Mouse (Mus musculus): ENCODE results near the gene AW551984. TPM values are rescaled to one million over a fixed set of nuclear protein-coding genes. Genes with fewer than 3 reads are reported as not detected.
A peak's percentile ranks its signal among the peaks of the same experiment; 100 is the strongest.

Gene AW551984
- polyA plus RNA-seq, 1 experiment from 2014 or later = 158 TPM

DNA sequence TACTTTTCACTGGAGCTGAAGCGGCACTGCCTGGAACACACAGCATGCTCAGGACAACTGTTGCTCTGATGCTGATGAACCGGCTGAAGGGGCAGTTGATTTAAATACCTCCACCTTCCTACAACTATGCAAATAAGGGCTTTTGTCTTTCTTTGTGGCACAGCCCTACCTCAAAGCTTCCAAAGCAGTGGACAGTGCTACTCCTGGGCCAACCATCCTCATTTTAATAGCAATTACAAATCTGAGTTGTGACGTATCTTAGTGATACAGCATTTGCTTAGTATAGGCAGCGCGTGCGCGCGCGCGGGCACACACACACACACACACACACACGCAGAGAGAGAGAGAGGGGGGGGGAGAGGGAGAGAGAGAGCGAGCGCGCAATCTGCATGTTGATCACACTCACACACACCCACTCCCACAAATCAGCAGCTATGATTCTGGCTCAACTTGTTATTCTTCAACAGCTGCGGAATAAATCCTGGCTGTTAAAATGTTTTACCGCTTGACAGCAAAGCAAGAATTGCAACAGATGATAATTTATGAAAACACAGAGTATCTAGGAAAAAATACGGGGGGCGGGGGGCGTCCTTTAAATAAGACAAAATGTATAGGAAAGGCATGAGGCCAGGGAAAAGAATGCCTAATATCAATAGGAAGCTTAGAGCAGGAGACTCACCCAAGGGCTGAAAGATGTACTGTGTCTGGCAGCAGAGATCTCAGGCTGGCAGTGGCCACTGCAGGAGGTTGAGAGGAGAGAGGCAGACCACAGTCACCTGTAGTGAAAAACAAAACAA lies 1.5 kb downstream of the AW551984 start:
- Histone ChIP-seq H3K4me1 (replicated peaks) (peaks cover 23% of the 10 kb centered on the region), H3K36me3 (peaks cover 6% of the 10 kb centered on the region), H3K4me2 (peak overlapping the region; percentile 93), H3K27me3 (no peaks in the 10 kb centered on the region), H3K9me3 (no peaks in the 10 kb centered on the region), H3K4me3 (peak overlapping the region; percentile 52), H3K9ac (peak overlapping the region; percentile 51), H3K27ac (replicated peaks) (peak overlapping the region; percentile 74)
- WGBS = under 1% methylated on average over 19 of the region's 19 CpGs
- ATAC-seq (ENCODE audit: low FRiP score, low read depth) = peak; percentile 95

DNA sequence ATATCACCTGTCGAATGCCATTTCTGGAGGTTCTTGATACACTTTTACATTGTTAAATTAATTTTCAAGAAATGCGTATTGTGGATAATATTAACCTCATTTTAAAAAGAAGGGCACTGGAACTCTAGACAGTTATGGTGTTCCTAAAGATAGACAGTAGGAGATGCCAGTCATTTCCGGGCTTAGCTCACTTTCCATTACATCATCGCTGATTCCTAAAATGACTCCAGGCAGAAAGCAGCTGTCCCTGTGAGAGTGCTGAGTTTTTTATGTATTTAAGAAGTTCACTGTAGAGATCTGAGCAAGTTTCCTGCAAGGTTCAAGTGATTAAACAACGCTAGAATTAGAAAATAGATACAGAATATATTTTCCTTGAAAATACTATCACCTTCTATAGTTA lies 27.2 kb downstream of the AW551984 start:
- no peaks in the 10 kb centered on the region for H3K9me3 ChIP-seq
- no peak overlapping the region for H3K4me2 ChIP-seq
- no peak overlapping the region for H3K27ac ChIP-seq (replicated peaks)
- WGBS = 91% methylated on average over 5 of the region's 5 CpGs
- no peaks in the 10 kb centered on the region for H3K36me3 ChIP-seq
- H3K4me1 ChIP-seq (replicated peaks) = no peaks in the 10 kb centered on the region
- no peak overlapping the region for H3K4me3 ChIP-seq
- no peaks in the 10 kb centered on the region for H3K27me3 ChIP-seq
- H3K9ac ChIP-seq = no peak overlapping the region
- no peak for ATAC-seq (ENCODE audit: low FRiP score, low read depth)

DNA sequence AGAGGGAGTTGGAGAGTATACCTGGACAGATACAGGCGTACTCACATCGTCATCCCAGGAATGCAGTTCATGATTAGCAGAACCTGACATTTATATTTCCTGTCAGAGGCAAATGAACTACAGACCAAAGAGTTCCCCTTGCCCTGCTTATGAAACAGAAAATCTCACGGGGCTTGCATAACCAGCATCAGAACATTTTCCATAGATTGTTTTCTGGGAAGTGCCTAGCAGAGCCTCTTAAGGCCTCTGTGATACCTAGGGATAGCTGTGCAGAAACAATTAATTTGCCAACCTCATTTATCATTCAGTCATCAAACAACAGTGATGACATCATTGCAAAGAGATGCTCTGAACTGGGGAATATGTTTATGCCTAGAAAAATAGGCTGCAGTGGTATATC lies 28.7 kb downstream of the AW551984 start, which contains the start of gene Olfr959:
Gene Olfr959, minus strand, starts transcription at position 101 of the 400 bp plus-strand sequence.
- ATAC-seq (ENCODE audit: low FRiP score, low read depth) = no peak

DNA sequence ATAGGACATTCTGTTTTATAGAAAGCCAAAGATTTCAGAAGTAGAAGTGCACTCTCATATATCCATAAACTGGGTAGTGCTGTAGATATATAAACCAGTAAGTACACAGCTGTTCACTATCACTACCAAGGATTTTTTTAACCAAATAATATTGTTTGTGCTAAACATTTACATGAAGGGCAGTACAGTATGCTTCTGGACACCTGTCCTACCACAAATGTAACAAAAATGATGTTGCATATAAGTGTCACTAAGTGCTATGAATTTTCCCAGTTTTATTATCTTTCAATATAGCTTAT lies 45.9 kb downstream of the AW551984 start:
- ATAC-seq (ENCODE audit: low FRiP score, low read depth) = peak; percentile 44; the same call in 1 of the 2 replicates
- Histone ChIP-seq H3K4me2 (no peak overlapping the region), H3K9ac (no peak overlapping the region), H3K9me3 (no peaks in the 10 kb centered on the region), H3K4me3 (no peak overlapping the region), H3K27ac (replicated peaks) (peak overlapping the region; percentile 85), H3K36me3 (no peaks in the 10 kb centered on the region), H3K4me1 (replicated peaks) (peaks cover 14% of the 10 kb centered on the region), H3K27me3 (no peaks in the 10 kb centered on the region)

More for the DNA sequence above, 28.7 kb downstream of the AW551984 start, which contains the start of gene Olfr959:
- H3K4me2 ChIP-seq = no peak within 1 kb of the TSS
- H3K27ac ChIP-seq (replicated peaks) = no peak within 1 kb of the TSS
- no peaks in the 10 kb centered on the region for H3K27me3 ChIP-seq
- no peaks in the 10 kb centered on the region for H3K4me1 ChIP-seq (replicated peaks)
- no peak within 1 kb of the TSS for H3K9ac ChIP-seq
- H3K36me3 ChIP-seq = no peaks in the 10 kb centered on the region
- WGBS = 86% methylated on average over 3 of the region's 3 CpGs
- no peak within 1 kb of the TSS for H3K4me3 ChIP-seq
- H3K9me3 ChIP-seq = no peaks in the 10 kb centered on the region

DNA sequence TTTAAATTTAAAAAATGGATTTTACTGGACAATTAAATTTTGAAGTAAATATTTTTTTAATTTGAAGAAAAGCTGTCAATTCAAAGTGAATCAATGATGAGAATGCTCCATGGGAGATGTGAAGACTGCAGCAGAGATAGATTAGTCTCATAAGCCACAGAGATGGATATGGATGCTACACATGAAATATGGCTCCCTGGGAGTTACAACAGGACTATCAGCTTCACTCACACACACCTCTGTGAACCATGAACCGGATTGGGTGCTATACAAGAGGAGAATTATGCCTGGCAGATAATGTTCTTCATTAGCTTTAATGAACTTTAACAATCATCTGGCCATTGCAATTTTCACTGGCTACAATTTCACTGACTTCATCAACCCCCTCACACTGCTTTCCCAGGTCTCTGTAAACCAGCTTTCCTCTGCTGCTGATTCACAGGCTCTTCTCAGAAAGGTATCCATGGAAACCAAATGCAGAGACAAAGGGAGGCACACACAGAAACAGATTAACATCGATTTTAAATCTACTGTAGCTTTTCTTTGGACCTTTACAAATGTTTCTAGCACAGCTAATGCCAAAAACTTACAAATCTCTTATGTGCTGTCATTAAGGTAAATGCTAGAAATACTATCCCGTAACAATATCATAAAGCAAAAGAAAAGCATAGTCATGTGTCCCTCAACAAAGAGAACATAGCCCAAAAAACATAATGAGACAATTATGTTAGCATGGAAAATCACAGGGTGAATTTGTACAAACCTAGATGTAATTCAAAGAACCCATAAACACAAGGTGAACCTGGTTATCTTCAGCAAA lies 46.5 kb downstream of the AW551984 start:
- H3K36me3 ChIP-seq = no peaks in the 10 kb centered on the region
- H3K27me3 ChIP-seq = no peaks in the 10 kb centered on the region
- peaks cover 14% of the 10 kb centered on the region for H3K4me1 ChIP-seq (replicated peaks)
- no peaks in the 10 kb centered on the region for H3K9me3 ChIP-seq
- no peak overlapping the region for H3K9ac ChIP-seq
- peak overlapping the region; percentile 24; the same call in 1 of the 2 replicates for H3K4me2 ChIP-seq
- ATAC-seq (ENCODE audit: low FRiP score, low read depth) = peak; percentile 93
- no peak overlapping the region for H3K4me3 ChIP-seq
- 19% methylated on average over 3 of the region's 3 CpGs for whole genome bisulfite sequencing
- H3K27ac ChIP-seq (replicated peaks) = peak overlapping the region; percentile 85

DNA sequence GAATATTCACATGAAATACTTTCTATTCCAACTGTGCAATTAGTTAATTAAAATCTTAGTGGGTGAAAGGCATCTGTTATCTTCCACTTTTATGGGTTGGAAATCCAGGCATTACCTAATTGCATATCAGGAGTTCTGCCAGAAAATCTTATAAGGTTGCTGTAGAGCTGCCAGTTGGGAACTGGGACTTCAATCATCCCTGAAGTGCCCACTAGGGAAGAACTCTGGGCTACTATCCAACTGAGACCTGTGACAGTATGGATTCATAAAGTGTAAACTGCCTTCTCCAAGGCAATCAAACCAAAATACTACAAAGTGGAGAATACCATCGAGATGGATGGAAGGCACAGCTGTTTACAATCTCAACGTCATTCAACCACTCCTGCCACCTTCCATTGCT lies 50.3 kb downstream of the AW551984 start, which contains the start of gene Olfr958:
Gene Olfr958, minus strand, starts transcription at position 109 of the 400 bp plus-strand sequence.
- no peaks in the 10 kb centered on the region for H3K27me3 ChIP-seq
- H3K4me1 ChIP-seq (replicated peaks) = peaks cover 14% of the 10 kb centered on the region
- H3K36me3 ChIP-seq = no peaks in the 10 kb centered on the region
- no peak within 1 kb of the TSS for H3K4me2 ChIP-seq
- no peaks in the 10 kb centered on the region for H3K9me3 ChIP-seq
- 44% methylated on average over 2 of the region's 2 CpGs for WGBS
- H3K4me3 ChIP-seq = no peak within 1 kb of the TSS
- no peak within 1 kb of the TSS for H3K27ac ChIP-seq (replicated peaks)
- ATAC-seq (ENCODE audit: low FRiP score, low read depth) = no peak
- no peak within 1 kb of the TSS for H3K9ac ChIP-seq

DNA sequence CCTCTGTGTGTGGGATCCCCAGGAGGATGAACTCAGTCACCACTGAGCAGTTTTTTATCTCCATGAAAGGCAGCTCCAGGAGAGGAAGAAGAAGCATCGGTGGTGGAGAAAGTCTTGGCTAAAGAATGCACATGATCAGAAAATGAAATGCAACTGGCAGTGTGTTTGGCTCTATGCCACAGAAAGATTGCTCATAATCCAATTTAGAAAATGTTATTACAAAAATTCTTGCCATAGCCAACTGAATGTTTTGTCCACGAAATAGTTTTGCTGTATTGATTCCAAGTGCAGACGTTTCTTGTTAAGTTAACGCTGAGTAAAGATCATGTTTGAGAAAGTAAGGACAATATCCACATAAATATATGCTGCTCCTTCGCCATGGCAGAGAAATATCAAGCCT lies 53.4 kb downstream of the AW551984 start:
- WGBS = 72% methylated on average over 5 of the region's 5 CpGs
- ATAC-seq (ENCODE audit: low FRiP score, low read depth) = no peak
- Histone ChIP-seq H3K27me3 (no peaks in the 10 kb centered on the region), H3K4me1 (replicated peaks) (no peaks in the 10 kb centered on the region), H3K9me3 (no peaks in the 10 kb centered on the region), H3K4me3 (no peak overlapping the region), H3K9ac (no peak overlapping the region), H3K27ac (replicated peaks) (no peak overlapping the region), H3K36me3 (no peaks in the 10 kb centered on the region), H3K4me2 (no peak overlapping the region)

Other genes starting within 250 kb of the AW551984 start
- gene Olfr951, start 217.0 kb downstream of the AW551984 start, polyA plus RNA-seq (2015; fragmentation: Nextera tagmentation; extraction: Ambion mirVana) = not detected in 2 replicates
- not detected in 2 replicates for gene Olfr952, start 177.3 kb downstream of the AW551984 start, polyA plus RNA-seq (2015; fragmentation: Nextera tagmentation; extraction: Ambion mirVana)
- gene Olfr954, start 147.7 kb downstream of the AW551984 start, polyA plus RNA-seq (2015; fragmentation: Nextera tagmentation; extraction: Ambion mirVana) = not detected in 2 replicates
- gene Olfr955, start 132.5 kb downstream of the AW551984 start, polyA plus RNA-seq (2015; fragmentation: Nextera tagmentation; extraction: Ambion mirVana) = not detected in 2 replicates
- gene Olfr44, start 110.4 kb downstream of the AW551984 start, polyA plus RNA-seq (2015; fragmentation: Nextera tagmentation; extraction: Ambion mirVana) = not detected in 2 replicates
- gene Olfr957, start 88.6 kb downstream of the AW551984 start, polyA plus RNA-seq (2015; fragmentation: Nextera tagmentation; extraction: Ambion mirVana) = not detected in 2 replicates
- not detected in 2 replicates for gene Olfr958, start 50.3 kb downstream of the AW551984 start, polyA plus RNA-seq (2015; fragmentation: Nextera tagmentation; extraction: Ambion mirVana)
- gene Olfr959, start 28.8 kb downstream of the AW551984 start, polyA plus RNA-seq (2015; fragmentation: Nextera tagmentation; extraction: Ambion mirVana) = not detected in 2 replicates
- gene Olfr148, start 6.3 kb upstream of the AW551984 start, polyA plus RNA-seq (2015; fragmentation: Nextera tagmentation; extraction: Ambion mirVana) = not detected in 2 replicates
- gene Olfr960, start 17.0 kb upstream of the AW551984 start, polyA plus RNA-seq (2015; fragmentation: Nextera tagmentation; extraction: Ambion mirVana) = not detected in 2 replicates
- gene Olfr961, start 40.7 kb upstream of the AW551984 start, polyA plus RNA-seq (2015; fragmentation: Nextera tagmentation; extraction: Ambion mirVana) = not detected in 2 replicates
- not detected in 2 replicates for gene Olfr963, start 62.8 kb upstream of the AW551984 start, polyA plus RNA-seq (2015; fragmentation: Nextera tagmentation; extraction: Ambion mirVana)
- gene Olfr149, start 102.7 kb upstream of the AW551984 start, polyA plus RNA-seq (2015; fragmentation: Nextera tagmentation; extraction: Ambion mirVana) = not detected in 2 replicates
- gene Olfr965, start 107.0 kb upstream of the AW551984 start, polyA plus RNA-seq (2015; fragmentation: Nextera tagmentation; extraction: Ambion mirVana) = not detected in 2 replicates
- not detected in 2 replicates for gene Olfr150, start 126.6 kb upstream of the AW551984 start, polyA plus RNA-seq (2015; fragmentation: Nextera tagmentation; extraction: Ambion mirVana)
- not detected in 2 replicates for gene Olfr967, start 141.8 kb upstream of the AW551984 start, polyA plus RNA-seq (2015; fragmentation: Nextera tagmentation; extraction: Ambion mirVana)
- not detected in 2 replicates for gene Olfr968, start 178.8 kb upstream of the AW551984 start, polyA plus RNA-seq (2015; fragmentation: Nextera tagmentation; extraction: Ambion mirVana)
- not detected in 2 replicates for gene Olfr969, start 186.5 kb upstream of the AW551984 start, polyA plus RNA-seq (2015; fragmentation: Nextera tagmentation; extraction: Ambion mirVana)
- not detected in 2 replicates for gene Olfr970, start 204.5 kb upstream of the AW551984 start, polyA plus RNA-seq (2015; fragmentation: Nextera tagmentation; extraction: Ambion mirVana)
- gene Olfr971, start 232.5 kb upstream of the AW551984 start, polyA plus RNA-seq (2015; fragmentation: Nextera tagmentation; extraction: Ambion mirVana) = not detected in 2 replicates